Mouse (Mus musculus): ENCODE results near the gene Tnnc2.
"Not testable (repeated sequence)": the region's sequence is repeated elsewhere in the genome, so short reads cannot be mapped to it uniquely, and the experiment has no call there.

Tnnc2 gene

GRCm38 (mm10) chr2:164779481-164780086 is at the start of gene Tnnc2:
Gene Tnnc2 (minus strand): TSS chr2:164779967.
- no peak for DNase-seq

GRCm38 (mm10) chr2:164829090-164829489 is 49.3 kb upstream of the Tnnc2 start:
- no peak for DNase-seq

GRCm38 (mm10) chr2:164828437-164828836 is 48.7 kb upstream of the Tnnc2 start, which contains the start of gene Spata25:
Gene Spata25 (minus strand): TSS chr2:164828537.
- no peak for DNase-seq

- DNase-seq, result no peak
Measured at GRCm38 (mm10) chr2:164827146-164827850, 47.5 kb upstream of the Tnnc2 start.

- no peak for DNase-seq
Measured at GRCm38 (mm10) chr2:164825521-164825920, 45.8 kb upstream of the Tnnc2 start.

GRCm38 (mm10) chr2:164823969-164824368 is 44.2 kb upstream of the Tnnc2 start:
- DNase-seq, result no peak

- no peak for DNase-seq
Measured at GRCm38 (mm10) chr2:164823181-164823585, 43.4 kb upstream of the Tnnc2 start.

- DNase-seq, result peak; percentile 99 to 100
Measured at GRCm38 (mm10) chr2:164822636-164823165, 42.9 kb upstream of the Tnnc2 start, which contains the start of gene Zswim1. Gene Zswim1 (plus strand): TSS chr2:164822686.

- DNase-seq, result no peak
Measured at GRCm38 (mm10) chr2:164821060-164821459, 41.3 kb upstream of the Tnnc2 start.

- DNase-seq, result no peak
Measured at GRCm38 (mm10) chr2:164817703-164818102, 37.9 kb upstream of the Tnnc2 start.

- DNase-seq, result no peak
Measured at GRCm38 (mm10) chr2:164817206-164817605, 37.4 kb upstream of the Tnnc2 start.

- no peak for DNase-seq
Measured at GRCm38 (mm10) chr2:164815821-164816220, 36.1 kb upstream of the Tnnc2 start.

- no peak for DNase-seq
Measured at GRCm38 (mm10) chr2:164815348-164815747, 35.6 kb upstream of the Tnnc2 start.

- DNase-seq, result no peak
Measured at GRCm38 (mm10) chr2:164813557-164813956, 33.8 kb upstream of the Tnnc2 start.

- DNase-seq, result peak in 1 of 2 experiments; percentile 68
Measured at GRCm38 (mm10) chr2:164806614-164807013, 26.8 kb upstream of the Tnnc2 start.

- no peak for DNase-seq
Measured at GRCm38 (mm10) chr2:164805332-164805718, 25.6 kb upstream of the Tnnc2 start.

GRCm38 (mm10) chr2:164804533-164805331 is 25.0 kb upstream of the Tnnc2 start, which contains the start of the genes Acot8 and Zswim3:
Gene Acot8 (minus strand): TSS chr2:164804882.
Gene Zswim3 (plus strand): TSS chr2:164805098.
- DNase-seq, result peak; percentile 98

- no peak for DNase-seq
Measured at GRCm38 (mm10) chr2:164803921-164804313, 24.1 kb upstream of the Tnnc2 start.

- DNase-seq, result peak in 1 of 2 experiments; percentile 73
Measured at GRCm38 (mm10) chr2:164803201-164803920, 23.6 kb upstream of the Tnnc2 start.

- peak; percentile 39 to 56 for DNase-seq
Measured at GRCm38 (mm10) chr2:164800252-164801004, 20.7 kb upstream of the Tnnc2 start.

GRCm38 (mm10) chr2:164798554-164798953 is 18.8 kb upstream of the Tnnc2 start:
- not testable (repeated sequence) for DNase-seq

GRCm38 (mm10) chr2:164795868-164796267 is 16.1 kb upstream of the Tnnc2 start:
- no peak for DNase-seq
